Mouse (Mus musculus): ENCODE data around the gene Ctsd. TPM values are rescaled to one million over a fixed set of nuclear protein-coding genes. Genes with fewer than 3 reads are reported as not detected.
A peak's percentile ranks its signal among the peaks of the same experiment; 100 is the strongest.
"Not testable (repeated sequence)": the region's sequence is repeated elsewhere in the genome, so short reads cannot be mapped to it uniquely, and the experiment has no call there.

The Ctsd gene
- total RNA-seq (2014; fragmentation: Nextera tagmentation) (129 and 174 TPM in 2 replicates), total RNA-seq (2017) (136 and 174 TPM in 2 replicates)

DNA sequence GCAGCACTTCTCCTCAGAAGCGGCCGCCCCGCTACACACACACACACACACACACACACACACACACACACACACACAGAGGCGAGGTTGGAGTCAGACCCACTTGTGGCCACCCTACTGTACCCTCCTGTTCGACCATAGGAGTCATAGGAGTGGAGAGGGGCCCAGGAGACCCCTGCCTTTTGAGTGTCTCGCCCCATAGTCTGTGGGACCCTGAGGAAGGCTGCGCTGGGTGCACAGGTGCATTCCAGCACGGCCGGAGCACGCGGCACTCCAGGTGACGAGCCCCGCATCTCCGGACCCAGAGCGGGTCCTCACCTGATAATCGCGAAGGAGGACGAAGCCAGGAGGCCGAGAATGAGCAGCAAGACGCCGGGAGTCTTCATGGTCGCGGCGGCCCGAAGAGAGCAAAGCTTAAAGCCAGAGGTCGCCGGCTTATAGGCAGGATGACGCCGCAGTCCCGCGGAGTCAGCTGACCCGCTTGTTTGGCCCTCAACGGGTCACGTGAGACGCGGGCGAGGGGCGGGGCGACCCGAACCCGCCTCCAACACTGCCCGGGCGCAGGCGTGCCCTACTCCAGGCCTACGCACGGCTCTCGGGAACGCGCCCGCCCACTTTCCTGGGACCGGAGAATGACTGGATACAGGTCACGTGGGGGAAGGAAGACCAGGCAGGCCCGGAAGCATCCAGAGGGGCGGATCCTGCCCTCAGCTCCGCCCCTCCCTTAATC, at the start of gene Ctsd:
Gene Ctsd (minus strand): TSS at position 620 of the 730 bp plus-strand sequence.
- peak; percentile 81 for ATAC-seq (replicated peaks; ENCODE audit: low FRiP score, low TSS enrichment, poor library complexity, severe bottlenecking)

DNA sequence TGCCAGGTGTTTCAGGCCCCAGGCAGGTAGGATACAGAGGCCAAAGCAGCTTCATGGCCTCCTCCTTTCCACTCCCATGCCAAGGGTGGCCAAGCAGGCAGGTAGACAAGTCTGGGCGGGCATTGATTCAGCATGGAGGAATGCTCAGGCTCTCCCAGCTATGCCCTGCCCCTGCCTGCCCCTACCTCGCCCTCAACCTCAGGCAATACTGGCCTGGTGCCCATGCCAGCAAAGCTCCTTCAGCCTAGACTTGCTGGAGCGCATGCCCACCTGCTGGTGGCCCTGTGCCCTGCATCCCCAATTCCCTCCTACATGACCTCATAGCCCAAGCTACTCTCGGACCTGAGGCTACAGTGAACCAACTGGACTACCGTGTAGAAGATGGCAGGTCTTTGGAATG, 49.5 kb upstream of the Ctsd start:
- ATAC-seq (replicated peaks; ENCODE audit: low FRiP score, low TSS enrichment, poor library complexity, severe bottlenecking): peak; percentile 63

DNA sequence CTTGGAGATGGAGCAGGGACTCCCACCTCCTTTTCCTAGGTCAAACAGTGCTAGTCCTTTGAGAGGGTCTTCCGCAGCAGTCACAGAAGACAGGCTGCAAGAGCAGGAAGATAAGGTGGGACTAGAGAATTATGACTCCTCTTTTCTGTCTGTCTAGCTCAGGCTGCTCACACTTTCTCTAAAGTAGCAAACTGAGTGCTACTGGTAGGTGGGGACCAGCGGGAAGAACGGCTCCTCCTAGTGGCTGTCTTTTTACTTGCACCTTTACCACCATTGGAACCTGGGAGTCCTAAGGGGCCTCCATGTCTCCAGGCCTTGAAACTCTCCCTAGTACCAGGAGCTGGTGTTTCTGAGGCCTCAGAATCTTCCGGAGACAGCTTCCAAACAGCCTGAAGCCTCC, 47.7 kb upstream of the Ctsd start:
- ATAC-seq (replicated peaks; ENCODE audit: low FRiP score, low TSS enrichment, poor library complexity, severe bottlenecking): peak; percentile 61

DNA sequence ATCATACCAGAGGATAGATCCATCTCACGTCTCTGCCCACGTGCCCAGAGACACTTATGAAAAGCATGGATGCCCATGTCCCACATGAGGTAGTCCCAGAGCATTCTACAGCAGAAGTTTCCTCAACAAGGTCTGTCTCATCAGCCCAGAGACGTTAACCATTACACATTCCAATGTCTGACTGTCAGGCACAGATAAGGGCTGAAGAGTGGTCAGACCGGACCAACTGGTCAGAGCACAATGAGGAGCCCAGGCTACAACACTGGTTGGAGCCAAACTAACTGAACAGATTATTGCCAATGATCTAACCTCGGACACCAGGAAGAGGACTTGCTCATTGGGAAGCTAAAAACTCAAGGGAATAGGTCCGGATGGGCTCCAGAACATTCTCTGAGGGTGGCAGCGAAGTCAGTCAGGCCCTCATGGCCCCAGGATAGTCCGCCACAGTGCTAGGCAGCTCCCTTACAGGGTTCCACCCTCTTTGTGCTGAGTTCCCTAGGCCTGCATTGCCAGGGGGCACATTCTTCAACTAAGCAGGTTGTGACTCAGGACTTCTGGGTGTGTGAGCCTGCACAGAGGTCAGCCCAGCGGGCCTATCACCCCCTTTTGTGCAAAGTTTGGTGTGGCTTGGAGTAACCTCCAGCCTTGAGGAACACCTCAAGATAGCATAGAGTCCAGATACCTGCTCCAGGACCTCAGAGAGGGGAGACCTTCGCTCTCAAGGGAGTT, 46.5 kb upstream of the Ctsd start, which contains the start of gene Syt8:
Gene Syt8 (plus strand): TSS at position 714 of the 729 bp plus-strand sequence.
- ATAC-seq (replicated peaks; ENCODE audit: low FRiP score, low TSS enrichment, poor library complexity, severe bottlenecking): no peak

DNA sequence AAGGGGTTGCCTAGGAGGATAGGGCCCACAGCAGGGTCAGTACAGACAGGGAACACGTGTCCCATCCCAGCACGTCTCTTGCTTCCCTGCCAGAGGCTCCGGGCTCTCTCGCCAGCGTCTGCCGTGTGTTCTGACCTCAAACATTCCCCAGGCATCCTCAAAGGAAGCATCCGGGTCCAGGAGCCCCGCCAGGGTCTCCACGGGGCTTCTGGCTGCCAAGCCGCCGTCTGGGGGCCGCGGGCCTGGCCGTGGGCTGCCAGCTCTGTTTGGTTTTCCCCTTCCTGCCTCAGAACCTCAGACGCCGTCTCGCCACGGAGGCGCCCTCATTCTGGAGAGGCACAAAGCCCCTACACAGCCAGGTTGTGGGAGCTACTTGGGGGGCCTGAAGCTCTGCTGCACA, 45.8 kb upstream of the Ctsd start:
- no peak for ATAC-seq (replicated peaks; ENCODE audit: low FRiP score, low TSS enrichment, poor library complexity, severe bottlenecking)

DNA sequence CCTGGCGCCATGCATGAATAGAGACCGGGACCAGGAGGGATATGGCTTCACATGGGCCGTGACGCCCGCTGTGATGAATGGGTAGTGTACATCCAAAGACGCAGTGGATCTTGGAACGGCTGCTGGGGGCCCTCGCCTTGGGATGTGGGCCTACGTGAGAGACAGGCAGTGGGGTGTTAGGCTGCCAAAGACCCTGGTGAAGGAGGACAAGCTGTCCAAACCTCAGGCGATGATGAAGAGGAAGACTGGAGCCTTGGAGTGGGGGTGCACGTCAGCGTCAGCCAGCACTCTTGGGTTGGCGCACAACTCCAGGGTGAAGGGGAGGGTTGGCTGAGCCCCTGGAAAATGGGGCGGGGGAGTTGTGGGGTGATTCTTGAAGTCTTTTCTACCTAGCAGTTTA, 43.3 kb upstream of the Ctsd start:
- ATAC-seq (replicated peaks; ENCODE audit: low FRiP score, low TSS enrichment, poor library complexity, severe bottlenecking): no peak

DNA sequence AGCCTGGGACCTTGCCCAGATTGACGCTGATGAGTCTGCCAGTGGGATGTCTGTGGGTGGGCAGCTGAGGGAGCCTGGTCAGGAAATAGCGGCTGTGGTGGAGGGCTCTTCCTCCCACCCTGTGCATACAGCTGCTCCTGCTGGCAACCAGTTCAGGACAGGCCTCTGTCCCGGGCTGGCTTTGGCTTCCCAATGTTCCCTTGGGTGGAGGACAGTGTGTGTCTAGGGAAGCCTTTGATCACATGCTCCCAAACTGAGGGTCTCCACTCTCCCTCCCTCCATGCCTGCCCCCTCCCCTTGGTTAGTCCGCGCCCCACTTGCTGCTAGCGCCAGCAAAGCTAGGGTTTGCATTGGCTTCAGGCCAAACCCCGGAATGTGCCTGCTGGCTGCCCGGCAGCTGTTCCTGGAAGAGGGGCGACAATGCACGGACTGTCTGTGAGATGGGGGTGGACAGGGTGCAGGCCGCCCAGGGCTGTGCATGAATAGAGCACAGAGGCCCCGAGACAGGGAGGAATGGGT, 42.4 kb upstream of the Ctsd start:
- ATAC-seq (replicated peaks; ENCODE audit: low FRiP score, low TSS enrichment, poor library complexity, severe bottlenecking): no peak

DNA sequence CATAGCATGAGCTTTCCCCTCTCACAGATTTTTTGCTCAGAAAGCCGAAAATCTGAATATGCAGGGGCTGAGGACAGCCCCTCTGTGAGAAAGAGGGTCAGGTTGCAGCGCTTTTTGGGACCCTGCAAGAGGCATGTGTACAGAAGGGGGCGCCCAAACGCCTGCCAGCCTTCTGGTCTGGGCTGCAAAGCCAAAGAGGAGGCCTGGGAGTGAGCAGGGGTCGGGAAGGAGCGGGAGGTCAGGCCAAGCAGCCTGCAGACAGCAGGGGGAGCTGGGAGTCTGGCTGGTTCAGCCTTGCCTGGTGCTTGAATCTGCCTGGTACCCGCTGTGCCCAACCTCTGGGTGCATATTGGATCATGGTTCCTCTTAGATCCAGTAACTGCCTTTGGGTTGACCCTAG, 40.4 kb upstream of the Ctsd start:
- peak; percentile 36 for ATAC-seq (replicated peaks; ENCODE audit: low FRiP score, low TSS enrichment, poor library complexity, severe bottlenecking)

DNA sequence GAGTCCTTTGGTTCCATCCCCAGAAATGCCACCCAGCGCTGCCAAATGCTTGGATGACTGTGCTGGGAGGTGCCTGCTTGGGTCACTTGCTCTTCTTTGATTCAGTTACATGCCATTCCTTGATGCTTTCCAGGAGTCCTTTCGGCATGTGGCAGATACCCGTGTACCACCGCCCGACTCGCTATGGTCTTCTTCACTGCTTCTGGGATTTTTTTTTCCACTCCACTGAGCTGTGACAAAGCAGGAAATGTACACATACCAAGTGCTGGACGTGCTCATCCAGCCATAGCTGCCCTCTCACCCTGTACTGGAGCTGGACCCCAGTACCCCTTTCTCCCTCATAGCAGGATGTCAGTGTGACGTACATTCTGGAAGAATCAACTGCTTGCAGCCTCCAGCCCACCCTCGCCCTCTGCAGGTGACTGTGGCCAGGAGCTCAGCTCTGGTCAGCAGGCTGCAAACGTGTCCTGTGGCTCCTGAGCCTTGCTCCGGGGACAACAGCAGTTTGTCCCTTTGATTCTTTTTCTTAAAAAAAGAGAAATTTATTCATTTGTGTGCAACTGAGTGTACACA, 37.9 kb upstream of the Ctsd start:
- ATAC-seq (replicated peaks; ENCODE audit: low FRiP score, low TSS enrichment, poor library complexity, severe bottlenecking): no peak

DNA sequence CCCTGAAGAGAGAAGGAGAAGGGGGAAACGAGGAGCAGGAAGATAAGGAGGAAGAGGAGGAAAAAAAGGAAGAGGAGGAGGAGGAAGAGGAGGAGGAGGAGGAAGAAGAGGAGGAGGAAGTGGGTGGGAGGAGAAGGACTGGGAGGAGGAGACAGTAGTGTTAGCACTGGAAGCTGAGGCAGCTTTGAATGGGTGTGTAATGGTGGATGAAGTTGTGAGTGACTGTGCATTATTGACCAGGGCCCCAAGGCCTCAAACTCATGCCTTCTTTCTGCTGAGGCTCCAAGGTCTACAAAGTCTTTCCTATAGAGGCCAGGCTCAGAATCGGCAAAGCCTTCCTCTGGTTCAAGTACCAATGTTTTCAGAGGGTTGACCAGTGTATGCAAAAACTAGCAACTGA, 34.0 kb upstream of the Ctsd start:
- no peak for ATAC-seq (replicated peaks; ENCODE audit: low FRiP score, low TSS enrichment, poor library complexity, severe bottlenecking)

DNA sequence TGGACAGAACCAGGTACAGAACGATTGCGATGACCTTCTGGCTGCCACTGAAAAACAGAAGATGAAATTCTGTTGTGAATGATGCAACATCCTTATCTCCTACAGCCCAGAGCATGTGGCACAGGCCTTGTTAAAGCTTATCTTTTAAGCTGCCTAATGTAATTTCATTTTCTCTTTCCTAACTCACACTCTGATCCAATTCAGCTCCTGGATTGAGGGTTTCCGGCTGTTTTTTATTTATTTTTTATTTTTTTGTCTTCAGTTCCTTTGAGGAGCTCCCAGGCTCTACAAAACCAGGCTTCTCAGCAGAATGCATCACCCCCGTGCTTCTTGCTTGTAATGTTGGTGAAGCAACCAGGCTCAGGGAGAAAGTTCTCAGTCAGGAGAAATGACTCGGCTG, 32.0 kb upstream of the Ctsd start:
- ATAC-seq (replicated peaks; ENCODE audit: low FRiP score, low TSS enrichment, poor library complexity, severe bottlenecking): peak; percentile 85

DNA sequence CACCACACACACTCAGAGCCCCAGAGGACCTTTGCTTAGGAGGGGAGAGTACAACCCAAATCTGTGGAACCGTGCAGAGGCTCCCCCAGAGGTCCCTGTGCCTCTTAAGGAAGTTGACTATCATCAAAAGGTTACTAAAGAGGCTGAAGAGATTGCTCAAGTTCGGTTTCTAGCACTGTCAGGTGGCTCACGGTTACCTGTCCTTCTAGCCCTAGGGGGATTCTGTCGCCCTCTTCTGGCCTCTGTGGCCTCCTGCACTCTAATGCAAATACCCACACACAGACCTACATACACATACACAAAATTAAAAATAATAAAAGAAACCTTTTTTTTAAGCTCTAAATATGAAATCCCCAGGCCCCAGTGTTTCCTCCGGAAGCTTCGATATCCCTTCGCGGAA, 30.8 kb upstream of the Ctsd start:
- ATAC-seq (replicated peaks; ENCODE audit: low FRiP score, low TSS enrichment, poor library complexity, severe bottlenecking): no peak

DNA sequence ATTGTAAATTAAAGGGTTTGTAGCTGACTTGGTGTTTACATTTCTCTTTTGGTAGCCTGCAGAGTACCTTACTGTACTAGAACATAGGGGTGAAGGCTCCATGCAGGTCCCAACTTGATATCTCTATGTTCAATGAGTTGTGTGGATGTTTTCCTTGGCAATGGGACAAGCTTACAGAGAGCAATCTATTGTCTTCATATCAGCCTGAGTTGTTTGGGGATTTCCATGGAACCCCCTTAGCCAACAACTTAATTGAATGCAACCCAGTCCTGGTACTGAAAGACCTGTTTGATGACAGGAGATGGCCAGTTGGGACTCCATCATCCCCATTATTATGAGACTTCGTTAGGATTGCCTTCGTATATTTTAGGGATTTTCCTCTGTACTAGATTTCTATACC, 30.2 kb upstream of the Ctsd start:
- no peak for ATAC-seq (replicated peaks; ENCODE audit: low FRiP score, low TSS enrichment, poor library complexity, severe bottlenecking)

DNA sequence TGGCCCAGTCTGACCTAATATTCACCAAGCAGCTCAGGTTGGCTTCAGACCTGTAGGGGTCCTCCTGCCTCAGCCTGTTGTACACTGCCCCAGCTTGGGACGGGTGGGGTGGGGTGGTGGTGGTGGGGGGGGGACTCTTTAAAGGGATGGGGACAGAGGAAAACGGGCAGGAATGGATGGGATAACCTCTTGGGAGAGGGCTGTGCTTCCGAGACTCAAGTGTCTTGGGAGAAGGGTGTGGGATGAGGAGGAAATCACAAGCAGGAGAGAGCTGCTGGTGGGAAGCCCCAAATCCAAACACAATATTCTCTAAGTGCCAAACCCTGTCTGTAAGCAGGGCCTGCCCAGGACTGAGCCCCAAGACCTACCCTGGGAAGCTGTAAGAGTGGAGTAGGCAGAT, 28.4 kb upstream of the Ctsd start:
- no peak for ATAC-seq (replicated peaks; ENCODE audit: low FRiP score, low TSS enrichment, poor library complexity, severe bottlenecking)

DNA sequence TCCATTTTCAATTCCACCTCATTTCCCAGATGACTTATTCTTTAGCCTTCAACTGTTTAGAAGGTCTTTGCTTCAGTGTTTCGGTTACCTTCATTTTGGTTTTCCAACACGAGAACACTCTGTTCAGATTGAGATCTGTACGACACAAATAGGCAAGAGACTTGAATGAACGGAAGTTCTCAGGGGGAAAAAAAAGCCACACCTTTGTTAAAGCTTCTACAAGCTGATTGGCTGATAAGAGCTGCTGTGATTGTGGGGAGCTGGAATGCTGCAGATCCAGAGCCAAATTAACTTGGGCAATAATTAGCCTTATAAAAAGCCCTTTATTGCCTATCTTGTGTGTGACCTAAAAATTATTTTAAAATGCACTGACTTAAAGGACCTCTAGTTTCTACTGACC, 27.5 kb upstream of the Ctsd start:
- ATAC-seq (replicated peaks; ENCODE audit: low FRiP score, low TSS enrichment, poor library complexity, severe bottlenecking): no peak

DNA sequence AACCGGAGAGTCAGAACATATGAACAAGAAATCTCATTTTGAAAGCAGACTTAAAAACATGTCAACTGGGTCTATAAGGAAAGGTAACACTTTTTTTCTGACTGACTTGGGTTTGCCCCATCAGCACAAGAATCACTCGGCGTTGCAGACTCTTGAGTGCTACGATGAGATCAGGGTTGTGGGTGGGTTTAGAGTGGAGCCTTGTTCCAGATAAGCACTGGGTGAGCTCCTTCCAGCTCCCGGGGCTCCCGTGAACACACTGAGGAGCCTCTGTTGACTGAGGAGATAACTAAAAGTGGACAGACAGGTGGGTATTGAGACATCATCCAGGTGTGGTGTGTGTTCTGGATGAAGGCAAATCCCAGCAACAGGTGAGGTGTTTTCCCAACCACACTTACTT, 25.4 kb upstream of the Ctsd start:
- peak; percentile 66 for ATAC-seq (replicated peaks; ENCODE audit: low FRiP score, low TSS enrichment, poor library complexity, severe bottlenecking)

DNA sequence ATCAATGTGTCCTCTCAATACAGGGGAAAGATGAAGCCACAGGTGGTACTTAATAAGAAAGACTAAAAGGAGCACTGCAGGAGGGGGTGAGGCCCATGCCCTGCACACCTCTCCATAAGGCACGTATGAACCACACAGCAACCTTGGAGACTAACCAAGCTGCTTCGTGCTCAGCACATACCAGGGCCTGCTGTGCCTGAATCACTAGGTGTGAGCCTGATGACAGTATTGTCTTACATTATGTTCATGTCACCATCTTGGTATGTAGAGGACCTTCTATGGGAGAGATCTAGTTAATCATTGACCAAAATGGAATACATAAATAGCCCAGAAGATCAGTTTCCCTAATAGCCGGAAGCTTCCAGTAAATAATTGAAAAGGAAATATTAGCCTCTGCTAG, 21.8 kb upstream of the Ctsd start:
- no peak for ATAC-seq (replicated peaks; ENCODE audit: low FRiP score, low TSS enrichment, poor library complexity, severe bottlenecking)

DNA sequence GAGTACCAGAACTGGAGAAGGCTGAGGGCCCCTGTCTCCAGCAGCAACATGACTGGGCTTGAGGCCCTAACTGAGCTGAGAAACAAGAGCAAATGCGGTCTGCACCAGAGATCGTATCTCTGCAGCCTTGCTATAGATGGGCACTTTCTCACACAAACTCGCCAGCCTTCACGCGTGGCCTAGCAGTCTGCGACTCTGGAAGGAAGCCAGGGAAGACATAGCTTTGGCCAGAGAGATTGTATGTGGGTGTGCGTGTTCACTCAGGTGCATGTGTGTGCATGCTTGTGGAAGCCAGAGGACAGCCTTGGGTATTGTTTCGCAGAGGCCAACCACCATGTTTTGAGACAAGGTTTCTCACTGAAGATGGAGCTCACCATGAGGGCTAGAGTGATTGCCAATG, 20.8 kb upstream of the Ctsd start:
- no peak for ATAC-seq (replicated peaks; ENCODE audit: low FRiP score, low TSS enrichment, poor library complexity, severe bottlenecking)

DNA sequence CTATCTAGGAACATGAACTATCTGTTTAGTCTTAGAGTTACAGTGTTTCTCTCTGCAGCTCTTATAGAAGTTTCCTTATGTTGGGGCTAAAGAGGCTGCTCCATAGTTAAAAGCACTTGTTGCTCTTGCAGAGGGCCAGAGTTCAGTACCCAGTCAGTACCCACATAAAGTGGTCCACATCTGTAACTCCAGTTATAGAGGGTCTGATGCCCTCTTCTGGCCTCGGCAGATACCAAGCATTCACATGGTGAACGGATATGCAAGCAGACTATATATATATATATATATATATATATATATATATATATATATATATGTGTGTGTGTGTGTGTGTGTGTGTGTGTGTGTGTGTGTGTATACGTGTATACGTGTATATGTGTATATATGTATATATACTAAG, 20.1 kb upstream of the Ctsd start:
- no peak for ATAC-seq (replicated peaks; ENCODE audit: low FRiP score, low TSS enrichment, poor library complexity, severe bottlenecking)

DNA sequence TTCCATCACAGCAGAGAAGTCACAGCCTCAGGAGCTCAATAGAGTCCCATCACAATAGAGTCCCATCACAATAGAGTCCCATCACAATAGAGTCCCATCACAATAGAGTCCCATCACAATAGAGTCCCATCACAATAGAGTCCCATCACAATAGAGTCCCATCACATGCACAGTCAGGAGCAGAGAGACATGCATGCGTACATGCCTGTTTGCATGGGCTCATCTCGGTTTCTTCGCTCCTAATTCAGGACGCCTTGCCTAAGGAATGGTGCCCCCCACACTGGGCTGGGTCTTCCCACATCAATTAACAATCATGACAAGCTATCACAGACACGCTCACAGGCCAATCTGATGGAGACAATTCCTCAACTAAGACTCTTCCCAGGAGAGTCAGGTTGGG, 17.3 kb upstream of the Ctsd start:
- ATAC-seq (replicated peaks; ENCODE audit: low FRiP score, low TSS enrichment, poor library complexity, severe bottlenecking): not testable (repeated sequence)

DNA sequence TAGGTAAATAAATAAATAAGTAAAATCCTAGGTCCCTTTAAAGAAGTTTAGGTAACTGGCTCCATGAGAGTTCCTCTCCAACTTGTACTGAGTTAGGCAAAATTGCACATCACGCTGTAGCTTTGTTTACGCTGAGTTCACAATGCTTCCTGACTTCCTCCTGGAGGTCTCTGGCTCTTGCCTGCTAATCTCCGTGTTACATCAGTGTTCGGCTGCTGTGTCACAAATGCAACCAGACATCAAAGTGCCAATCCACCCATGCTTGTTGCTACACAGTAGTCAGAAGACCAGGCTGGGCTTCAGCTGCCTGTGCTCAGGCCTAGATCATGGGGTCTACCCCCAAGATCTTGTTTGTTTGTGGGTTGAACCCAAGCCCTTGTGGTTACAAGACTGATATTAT, 15.8 kb upstream of the Ctsd start:
- ATAC-seq (replicated peaks; ENCODE audit: low FRiP score, low TSS enrichment, poor library complexity, severe bottlenecking): no peak

All from megakaryocyte-erythroid progenitor cell, adult 5-6 weeks (primary cell).